Comparison of ENCODE assay signal across 11 mouse cellular contexts in the genomic region with DNA sequence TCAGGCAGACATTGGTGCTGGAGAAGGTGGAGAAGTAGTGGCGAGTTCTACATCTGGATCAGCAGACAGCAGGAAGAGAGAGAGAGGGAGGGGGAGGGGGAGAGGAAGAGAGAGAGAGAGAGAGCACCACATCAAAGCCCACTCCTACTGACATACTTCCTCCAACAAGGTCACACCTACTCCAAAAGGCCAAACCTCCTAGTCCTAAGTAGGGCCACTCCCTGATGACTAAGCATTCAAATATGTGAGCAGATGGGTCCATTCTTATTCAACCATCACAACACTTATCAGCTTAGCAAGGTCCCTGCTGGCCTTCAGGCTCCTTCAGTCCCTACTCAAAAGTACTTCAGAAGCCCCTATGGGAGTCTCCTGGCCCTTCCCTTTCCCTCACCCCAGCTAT. TPM values are rescaled to one million over a fixed set of nuclear protein-coding genes. Genes with fewer than 3 reads are reported as not detected.
A peak's percentile ranks its signal among the peaks of the same experiment; 100 is the strongest.
DNase-seq lines count a peak whose midpoint lies in the region; ATAC-seq lines count a peak whose summit lies in the region.
"Had no signal": no experiment of that assay in that cellular context is flagged by ENCODE, and none has a peak within 500 bp of the region (broad histone marks: within the 10 kb centered on the region; RNA-seq: fewer than 3 reads in every experiment).

No protein-coding gene starts in this region.

- no peak overlapping the region for H3K9ac ChIP-seq in hindbrain, embryonic 13.5 days
- no peak overlapping the region for H3K9ac ChIP-seq in midbrain, embryonic 13.5 days (replicated peaks)
- H3K9ac ChIP-seq in midbrain, embryonic 11.5 days (ENCODE audit: low read length), result no peak overlapping the region
- H3K9ac ChIP-seq in hindbrain, embryonic 11.5 days (ENCODE audit: low read depth, low read length), result no peak overlapping the region

- 0 out of 2 replicates have a peak, but pooled peaks cover 2% of the 10 kb centered on the region for H3K9me3 ChIP-seq in hindbrain, embryonic 10.5 days
- no peaks in the 10 kb centered on the region for H3K9me3 ChIP-seq in hindbrain, embryonic 13.5 days
- no peaks in the 10 kb centered on the region for H3K9me3 ChIP-seq in midbrain, embryonic 13.5 days
- H3K9me3 ChIP-seq in midbrain, embryonic 11.5 days (ENCODE audit: control insufficient read depth, low read length), result no peaks in the 10 kb centered on the region
- no peaks in the 10 kb centered on the region for H3K9me3 ChIP-seq in hindbrain, embryonic 11.5 days (ENCODE audit: control insufficient read depth, low read length)
- H3K9me3 ChIP-seq: limb, embryonic 12.5 days had no signal

- H3K27me3 ChIP-seq in hindbrain, embryonic 10.5 days (ENCODE audit: insufficient read depth, poor library complexity, severe bottlenecking), result no peaks in the 10 kb centered on the region
- H3K27me3 ChIP-seq in hindbrain, embryonic 13.5 days, result no peaks in the 10 kb centered on the region
- no peaks in the 10 kb centered on the region for H3K27me3 ChIP-seq in midbrain, embryonic 13.5 days
- H3K27me3 ChIP-seq in midbrain, embryonic 11.5 days (ENCODE audit: control insufficient read depth, insufficient read depth, low read length), result no peaks in the 10 kb centered on the region
- H3K27me3 ChIP-seq in hindbrain, embryonic 11.5 days (ENCODE audit: control insufficient read depth, insufficient read depth, low read length), result no peaks in the 10 kb centered on the region
- H3K27me3 ChIP-seq: limb, embryonic 12.5 days had no signal

- H3K4me3 ChIP-seq in hindbrain, embryonic 10.5 days, result no peak overlapping the region
- H3K4me3 ChIP-seq in hindbrain, embryonic 13.5 days, result no peak overlapping the region
- no peak overlapping the region for H3K4me3 ChIP-seq in midbrain, embryonic 13.5 days (replicated peaks)
- no peak overlapping the region for H3K4me3 ChIP-seq in midbrain, embryonic 11.5 days (ENCODE audit: low read depth, low read length)
- no peak overlapping the region for H3K4me3 ChIP-seq in hindbrain, embryonic 11.5 days (ENCODE audit: low read depth, low read length)
- H3K4me3 ChIP-seq: limb, embryonic 12.5 days had no signal

- no peak overlapping the region for H3K4me2 ChIP-seq in hindbrain, embryonic 13.5 days
- no peak overlapping the region for H3K4me2 ChIP-seq in midbrain, embryonic 13.5 days (replicated peaks)
- no peak overlapping the region for H3K4me2 ChIP-seq in midbrain, embryonic 11.5 days
- no peak overlapping the region for H3K4me2 ChIP-seq in hindbrain, embryonic 11.5 days (replicated peaks; ENCODE audit: low read depth, low read length)

- H3K27ac ChIP-seq in hindbrain, embryonic 10.5 days, result peak overlapping the region; percentile 71
- no peak overlapping the region for H3K27ac ChIP-seq in hindbrain, embryonic 13.5 days
- H3K27ac ChIP-seq in midbrain, embryonic 13.5 days, result no peak overlapping the region
- H3K27ac ChIP-seq in midbrain, embryonic 11.5 days (ENCODE audit: low read depth, low read length), result no peak overlapping the region
- no peak overlapping the region for H3K27ac ChIP-seq in hindbrain, embryonic 11.5 days (ENCODE audit: low read depth, low read length)
- H3K27ac ChIP-seq: hindbrain, postnatal 0 days had no signal

- DNase-seq in hindbrain, embryonic 10.5 days (ENCODE audit: low spot score), result no peak
- DNase-seq in midbrain, embryonic 11.5 days (ENCODE audit: low spot score, missing footprints), result no peak
- DNase-seq in ZHBTc4 (ENCODE audit: low read depth, low spot score), result peak; percentile 99
- DNase-seq in naive thymus-derived CD4-positive, alpha-beta T cell, adult 2 months (ENCODE audit: low read depth), result peak; percentile 9
- no peak for DNase-seq in hindbrain, embryonic 11.5 days (ENCODE audit: low spot score)
- DNase-seq in urinary bladder, postnatal 25 days (ENCODE audit: low spot score), result no peak
- DNase-seq: cerebellum, postnatal 14 days had no signal

- 43% methylated on average over 1 of the region's 1 CpGs for WGBS in hindbrain, embryonic 10.5 days
- WGBS in hindbrain, embryonic 13.5 days, result 77% methylated on average over 1 of the region's 1 CpGs
- WGBS in midbrain, embryonic 13.5 days, result 59% methylated on average over 1 of the region's 1 CpGs
- WGBS in midbrain, embryonic 11.5 days, result 33% methylated on average over 1 of the region's 1 CpGs
- WGBS in hindbrain, embryonic 11.5 days, result 62% methylated on average over 1 of the region's 1 CpGs

- H3K36me3 ChIP-seq in hindbrain, embryonic 10.5 days, result no peaks in the 10 kb centered on the region
- H3K36me3 ChIP-seq in hindbrain, embryonic 13.5 days, result no peaks in the 10 kb centered on the region
- H3K36me3 ChIP-seq in midbrain, embryonic 13.5 days, result no peaks in the 10 kb centered on the region
- no peaks in the 10 kb centered on the region for H3K36me3 ChIP-seq in midbrain, embryonic 11.5 days (ENCODE audit: control insufficient read depth, insufficient read depth, low read length)
- no peaks in the 10 kb centered on the region for H3K36me3 ChIP-seq in hindbrain, embryonic 11.5 days (ENCODE audit: control insufficient read depth, insufficient read depth, low read length)
- H3K36me3 ChIP-seq: limb, embryonic 12.5 days had no signal

- peaks cover 32% of the 10 kb centered on the region for H3K4me1 ChIP-seq in hindbrain, embryonic 10.5 days (replicated peaks)
- H3K4me1 ChIP-seq in hindbrain, embryonic 13.5 days (replicated peaks), result peaks cover 15% of the 10 kb centered on the region
- peaks cover 13% of the 10 kb centered on the region for H3K4me1 ChIP-seq in midbrain, embryonic 13.5 days (replicated peaks)
- peaks cover 16% of the 10 kb centered on the region for H3K4me1 ChIP-seq in midbrain, embryonic 11.5 days (ENCODE audit: control insufficient read depth, insufficient read depth, low read length)
- peaks cover 3% of the 10 kb centered on the region for H3K4me1 ChIP-seq in hindbrain, embryonic 11.5 days (replicated peaks; ENCODE audit: control insufficient read depth, insufficient read depth, low read length)

- no peak for ATAC-seq in hindbrain, embryonic 13.5 days (ENCODE audit: low FRiP score)
- 0 out of 2 replicates have a peak, but pooled peaks have one; percentile 37 for ATAC-seq in midbrain, embryonic 13.5 days
- ATAC-seq in midbrain, embryonic 11.5 days (ENCODE audit: low FRiP score), result no peak
- ATAC-seq in hindbrain, embryonic 11.5 days (ENCODE audit: low FRiP score), result no peak
- ATAC-seq: hindbrain, postnatal 0 days had no signal

RNA-seq across cellular contexts. Expression of a gene that starts 9.1 kb away (rescaled TPM):
- polyA plus RNA-seq in hindbrain, embryonic 10.5 days (2016; fragmentation: Nextera tagmentation; extraction: Ambion mirVana), result 72.2 and 77.9 TPM in 2 replicates
- 19.1 and 26.4 TPM in 2 replicates for polyA plus RNA-seq in hindbrain, embryonic 13.5 days (2015; fragmentation: Nextera tagmentation; extraction: Ambion mirVana)
- polyA plus RNA-seq in midbrain, embryonic 13.5 days (2015; fragmentation: Nextera tagmentation; extraction: Ambion mirVana), result 30.1 and 34.2 TPM in 2 replicates
- 74.7 and 80.6 TPM in 2 replicates for polyA plus RNA-seq in midbrain, embryonic 11.5 days (2014; fragmentation: Nextera tagmentation; extraction: Ambion mirVana)
- polyA plus RNA-seq in hindbrain, embryonic 11.5 days (2014; fragmentation: Nextera tagmentation; extraction: Ambion mirVana), result 86.0 and 93.4 TPM in 2 replicates

Comparison
In these comparisons a context has a peak if more than half of its experiments do, and no peak if none do; other contexts are left out.
1. DNase-seq: peak in ZHBTc4 (single experiment) and naive thymus-derived CD4-positive, alpha-beta T cell, adult 2 months (single experiment); none in hindbrain, embryonic 10.5 days (single experiment), midbrain, embryonic 11.5 days (single experiment), hindbrain, embryonic 11.5 days (single experiment) and urinary bladder, postnatal 25 days (single experiment).